Mouse (Mus musculus): Measurements from ENCODE around the gene Galc. TPM values are rescaled to one million over a fixed set of nuclear protein-coding genes. Genes with fewer than 3 reads are reported as not detected.

Galc gene
- polyA plus RNA-seq, 1 experiment = 21.8 TPM

GRCm38 (mm10) chr12:98160867-98161266 is 98.4 kb downstream of the Galc start:
- H3K27me3 ChIP-seq (ENCODE audit: control insufficient read depth, insufficient read depth, low read length) = no peaks in the 10 kb centered on the region
- DNase-seq = no peak
- no peak overlapping the region for H3K27ac ChIP-seq (ENCODE audit: insufficient read depth, low read length)
- 64% methylated on average over 6 of the region's 6 CpGs for WGBS
- TF ChIP-seq POLR2A (IDR thresholded peaks at IDR 0.05; ENCODE audit: borderline replicate concordance, insufficient read depth, low read length) (no peak), CTCF (IDR thresholded peaks at IDR 0.05; ENCODE audit: borderline replicate concordance, insufficient read depth, low read depth, low read length) (no peak)
- no peak overlapping the region for H3K4me3 ChIP-seq (replicated peaks; ENCODE audit: insufficient read depth, low read depth, low read length)
- H3K4me1 ChIP-seq (ENCODE audit: control insufficient read depth, insufficient read depth, low read length) = no peaks in the 10 kb centered on the region

Other genes with a start within 250 kb of the Galc start
- gene Gpr65, start 9.2 kb upstream of the Galc start, polyA plus RNA-seq (2012; rRNA removed) = 0.10 and 0.22 TPM in 2 replicates

Data from cerebellum, adult 2 months (tissue).